Mouse (Mus musculus): ENCODE data around the gene Kcnq1.

Gene Kcnq1

GRCm38 (mm10) chr7:143310847-143311246, 204.7 kb downstream of the Kcnq1 start:
- DNase-seq (ENCODE audit: low read depth, low spot score) = no peak

DNA sequence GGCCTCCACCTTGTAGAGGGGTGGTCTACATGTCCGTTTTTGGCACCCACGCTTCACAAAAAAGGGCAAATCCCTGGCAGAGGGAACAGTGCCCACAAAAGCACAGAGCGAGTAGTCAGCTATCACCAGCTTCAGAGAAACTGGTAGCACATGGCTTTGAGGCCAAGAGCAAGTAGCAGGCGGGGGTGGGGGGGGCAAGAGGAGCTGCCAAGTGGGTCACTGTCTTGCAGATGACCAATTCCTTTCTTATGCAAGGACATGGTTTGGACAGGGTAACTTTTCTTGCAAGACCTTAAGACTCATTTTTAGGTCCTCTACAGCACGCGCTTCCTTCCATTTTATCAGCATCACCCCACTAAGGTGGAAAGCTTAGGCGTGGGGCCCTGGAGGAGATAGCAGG, 205.3 kb downstream of the Kcnq1 start:
- no peak for DNase-seq (ENCODE audit: low read depth, low spot score)

- no peak for DNase-seq (ENCODE audit: low read depth, low spot score)
Measured at GRCm38 (mm10) chr7:143313572-143314319, 207.6 kb downstream of the Kcnq1 start.

DNA sequence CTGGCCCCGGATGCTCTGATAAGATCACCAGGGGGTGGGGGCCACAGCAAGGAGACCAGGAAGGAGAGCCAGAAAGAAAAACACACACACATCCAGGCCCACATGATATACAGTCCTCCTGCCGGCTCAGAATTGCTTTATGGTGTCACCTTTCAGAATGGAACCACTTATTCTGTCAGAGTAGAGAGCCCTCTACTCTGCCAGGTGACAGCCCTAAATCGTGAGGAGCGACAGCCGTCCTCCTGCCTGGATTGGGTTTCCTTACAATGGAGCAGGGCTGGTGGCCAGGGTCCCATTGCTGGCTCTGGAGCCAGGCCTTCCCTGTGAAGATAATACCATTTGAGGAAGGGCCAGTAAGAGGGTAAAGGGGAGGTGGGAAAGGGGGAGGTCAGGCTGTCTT, 212.3 kb downstream of the Kcnq1 start:
- DNase-seq (ENCODE audit: low read depth, low spot score) = no peak

DNA sequence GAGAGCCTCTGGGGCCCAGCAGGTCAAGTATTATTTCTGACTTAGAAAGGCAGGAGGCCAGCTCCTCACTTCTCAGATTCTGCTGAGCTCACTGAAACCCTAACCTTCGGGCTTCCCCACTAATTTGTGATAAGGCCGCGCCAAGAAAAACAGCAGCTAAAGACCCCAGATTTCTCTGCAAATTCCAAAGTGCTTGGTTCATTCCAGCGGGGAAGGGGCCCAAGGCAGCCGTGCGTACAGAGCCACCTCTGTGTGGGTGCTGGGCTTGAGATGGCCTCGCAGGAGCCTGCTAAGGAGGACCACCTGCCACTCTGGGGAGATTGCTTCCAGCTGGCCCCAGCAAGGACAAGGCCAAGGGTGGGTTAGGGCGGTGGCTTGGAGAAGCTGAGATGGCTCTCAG, 214.2 kb downstream of the Kcnq1 start:
- DNase-seq (ENCODE audit: low read depth, low spot score) = no peak

DNA sequence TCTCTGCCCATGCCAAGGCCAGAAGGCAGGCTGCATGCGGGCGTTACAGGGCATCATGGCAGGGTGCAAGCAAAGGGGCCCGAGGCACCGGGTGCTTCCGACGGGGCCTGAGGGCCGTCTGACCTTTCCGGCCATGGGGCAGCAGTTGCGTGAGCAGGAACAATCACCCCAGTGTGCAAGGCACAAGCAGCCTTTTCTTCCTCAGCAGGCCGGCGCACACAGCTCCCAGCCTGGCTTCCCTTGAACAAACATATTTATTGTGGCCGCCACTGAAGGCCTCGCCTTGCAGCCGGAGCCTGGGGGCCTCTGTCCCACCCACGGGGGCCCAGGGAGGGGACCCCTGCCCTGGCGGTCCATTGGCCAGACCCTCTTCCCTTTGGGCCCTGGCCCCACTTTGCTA, 218.9 kb downstream of the Kcnq1 start:
- no peak for DNase-seq (ENCODE audit: low read depth, low spot score)

GRCm38 (mm10) chr7:143328185-143328915, 222.2 kb downstream of the Kcnq1 start:
- no peak for DNase-seq (ENCODE audit: low read depth, low spot score)

- DNase-seq (ENCODE audit: low read depth, low spot score) = no peak
Measured at GRCm38 (mm10) chr7:143329110-143329810, 223.1 kb downstream of the Kcnq1 start.

DNA sequence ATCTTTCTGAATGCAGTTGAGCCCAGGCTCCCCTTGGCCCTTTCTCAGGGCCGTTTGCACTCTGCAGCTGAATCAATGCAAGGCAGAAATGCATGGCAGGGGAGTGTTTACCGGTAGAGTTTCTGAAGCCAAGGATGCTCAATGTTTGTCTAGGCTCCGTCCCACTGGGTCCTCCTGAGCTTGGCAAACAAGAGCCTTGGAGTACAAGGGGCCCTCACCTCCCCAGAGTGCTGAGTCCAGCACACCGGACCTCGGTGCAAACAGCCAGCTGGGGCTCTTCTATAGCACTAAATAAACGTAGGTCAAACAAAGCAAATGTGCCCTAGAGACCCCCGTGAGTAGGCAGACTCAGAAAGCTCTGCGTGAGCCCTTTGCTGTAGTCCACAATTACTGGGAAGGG, 226.9 kb downstream of the Kcnq1 start:
- DNase-seq (ENCODE audit: low read depth, low spot score) = no peak

DNA sequence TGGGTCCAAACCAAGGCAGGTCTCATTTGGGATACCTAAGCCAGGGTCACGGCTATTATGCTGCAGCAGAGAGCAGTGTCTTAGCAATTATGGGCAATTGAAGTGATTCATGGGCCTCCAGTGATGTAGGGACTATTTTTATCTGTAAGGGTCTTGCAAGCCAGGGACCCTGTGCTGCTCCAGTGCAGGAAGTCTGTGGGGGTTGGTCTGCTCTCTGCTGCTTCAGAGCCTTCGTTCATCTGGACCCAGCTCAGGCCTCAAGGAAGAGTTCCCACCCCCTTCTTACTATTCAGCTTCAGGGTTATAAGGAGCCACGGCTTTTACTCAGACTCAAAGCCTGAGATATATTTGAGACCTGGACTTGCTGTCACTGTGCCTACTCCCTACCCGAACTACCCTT, 227.4 kb downstream of the Kcnq1 start:
- no peak for DNase-seq (ENCODE audit: low read depth, low spot score)

- DNase-seq (ENCODE audit: low read depth, low spot score) = no peak
Measured at GRCm38 (mm10) chr7:143338690-143339089, 232.5 kb downstream of the Kcnq1 start.

DNA sequence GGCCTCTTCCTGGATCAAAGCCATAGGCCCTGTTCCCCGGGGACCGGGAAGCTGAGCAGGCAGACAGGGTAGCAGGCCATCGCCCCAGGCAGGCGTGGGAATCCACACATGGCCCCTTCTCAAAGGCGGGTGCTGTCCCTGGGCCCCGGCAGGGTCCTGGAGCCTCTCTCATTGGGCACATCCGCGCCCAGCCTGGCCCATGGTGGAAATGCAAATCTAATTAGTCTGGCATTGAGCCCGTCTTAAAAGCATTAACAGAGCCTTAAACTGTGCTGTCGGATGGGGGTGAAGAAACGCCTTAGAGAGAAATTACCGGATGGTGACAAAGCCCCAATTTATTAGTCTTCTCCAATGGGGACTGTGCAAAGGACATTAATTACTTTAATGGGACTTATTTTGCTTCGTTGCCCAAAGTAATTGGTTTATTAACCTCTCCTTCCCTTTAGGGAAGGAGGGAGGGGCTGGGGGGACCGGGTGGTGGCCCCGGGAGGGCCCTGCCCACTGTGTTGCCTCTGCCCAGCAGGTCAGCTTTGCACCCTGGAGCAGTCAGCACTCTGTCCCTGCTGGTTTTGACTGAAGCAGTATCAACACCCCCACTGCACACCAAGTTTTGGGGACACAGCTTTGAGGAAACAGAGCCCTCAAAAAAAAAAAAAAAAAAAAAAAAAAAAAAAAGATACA, 234.6 kb downstream of the Kcnq1 start:
- DNase-seq (ENCODE audit: low read depth, low spot score) = peak; percentile 36

DNA sequence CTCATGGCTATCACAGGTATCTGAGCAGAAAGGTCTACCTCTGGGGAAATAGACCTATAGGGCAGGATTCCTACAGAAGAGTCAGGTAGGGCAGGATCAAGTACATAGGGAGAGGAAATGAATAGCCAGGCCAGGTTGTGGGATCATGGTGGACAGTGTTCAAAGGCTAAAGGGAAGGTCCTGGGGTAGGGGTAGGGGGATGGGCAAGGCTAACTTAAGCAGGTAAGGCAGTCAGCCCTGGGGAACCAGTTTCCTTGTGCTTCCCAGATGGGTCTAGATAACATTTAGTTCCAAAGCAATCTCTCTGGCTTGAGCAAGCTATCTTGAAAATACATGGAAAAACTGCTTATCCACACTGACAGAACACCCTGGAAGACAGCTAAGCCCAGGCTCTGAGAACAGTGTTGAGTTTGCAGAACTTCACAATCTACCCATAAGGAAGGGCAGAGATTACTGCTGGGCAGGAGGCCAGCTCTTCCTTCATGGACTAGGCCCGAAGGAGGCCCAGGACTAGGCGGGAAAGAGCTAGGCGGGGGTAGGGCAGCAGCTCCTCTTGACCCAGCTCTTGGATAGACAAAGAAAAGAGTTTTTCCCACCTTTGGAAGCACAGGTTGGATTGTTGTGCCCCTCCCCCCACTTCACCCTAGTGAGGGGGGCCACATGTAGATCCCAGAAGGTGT, 235.3 kb downstream of the Kcnq1 start:
- DNase-seq (ENCODE audit: low read depth, low spot score) = no peak

- peak; percentile 35 for DNase-seq (ENCODE audit: low read depth, low spot score)
Measured at GRCm38 (mm10) chr7:143343781-143344306, 237.7 kb downstream of the Kcnq1 start.

- DNase-seq (ENCODE audit: low read depth, low spot score) = no peak
Measured at GRCm38 (mm10) chr7:143349287-143349686, 243.1 kb downstream of the Kcnq1 start.

- no peak for DNase-seq (ENCODE audit: low read depth, low spot score)
Measured at GRCm38 (mm10) chr7:143349848-143350247, 243.7 kb downstream of the Kcnq1 start.

DNA sequence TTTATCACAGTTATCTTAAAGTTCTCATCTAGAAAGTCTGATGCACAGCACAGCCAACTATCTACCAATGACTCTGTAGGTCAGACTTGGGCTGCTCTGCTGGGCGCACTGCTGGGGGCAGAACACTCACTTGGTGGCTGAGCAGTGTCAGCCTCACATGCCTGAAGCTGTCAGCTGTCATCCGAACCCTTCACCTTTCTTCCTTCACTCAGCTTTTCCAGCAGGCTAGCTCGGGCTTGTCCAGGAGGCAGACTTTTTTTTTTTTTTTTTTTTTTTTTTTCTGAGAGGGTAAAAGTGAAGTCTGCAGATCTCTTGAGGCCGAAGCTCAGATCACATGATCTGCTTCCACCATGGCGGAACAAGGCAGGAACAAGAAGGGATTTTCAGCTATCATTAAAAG, 249.7 kb downstream of the Kcnq1 start:
- DNase-seq (ENCODE audit: low read depth, low spot score) = no peak

DNA sequence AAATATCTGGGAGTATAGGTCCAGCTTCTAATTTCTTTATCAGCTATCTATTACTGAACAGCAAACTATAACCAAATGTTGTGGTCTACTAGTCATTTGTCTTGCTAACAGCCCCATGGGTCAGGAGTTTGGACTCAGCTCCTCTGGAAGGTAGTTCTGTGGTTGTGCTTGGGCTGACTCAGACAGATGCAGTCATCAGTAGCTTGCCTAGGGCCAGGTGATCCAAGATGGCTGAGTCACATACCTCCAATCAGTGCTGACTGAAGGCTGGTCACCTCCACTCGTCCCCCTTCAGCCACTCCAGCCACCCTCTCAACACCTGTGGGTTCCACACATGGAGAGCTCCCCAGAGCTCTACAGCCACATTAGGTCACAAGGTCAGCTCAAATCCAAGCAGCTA, 250.9 kb downstream of the Kcnq1 start:
- no peak for DNase-seq (ENCODE audit: low read depth, low spot score)

DNA sequence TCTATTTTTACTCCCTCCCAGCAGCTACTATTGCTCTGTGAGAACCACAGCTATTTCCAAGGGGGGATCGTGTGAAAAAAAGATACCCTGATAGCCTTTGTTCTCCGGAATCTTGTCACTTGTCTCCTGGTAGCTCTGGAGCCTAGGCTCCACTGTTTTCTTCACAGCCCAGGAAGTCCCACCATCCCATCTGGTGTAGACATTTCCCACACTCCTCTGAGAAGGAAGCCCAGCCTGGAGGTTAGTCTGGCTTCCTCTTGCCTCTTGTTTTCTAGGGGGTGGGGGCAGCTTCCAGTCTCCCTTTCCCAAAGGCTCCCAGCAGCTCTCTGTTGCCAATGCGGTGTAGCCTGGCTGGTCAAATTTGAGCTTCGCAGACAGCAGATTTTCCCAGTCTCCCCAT, 251.7 kb downstream of the Kcnq1 start:
- no peak for DNase-seq (ENCODE audit: low read depth, low spot score)

DNA sequence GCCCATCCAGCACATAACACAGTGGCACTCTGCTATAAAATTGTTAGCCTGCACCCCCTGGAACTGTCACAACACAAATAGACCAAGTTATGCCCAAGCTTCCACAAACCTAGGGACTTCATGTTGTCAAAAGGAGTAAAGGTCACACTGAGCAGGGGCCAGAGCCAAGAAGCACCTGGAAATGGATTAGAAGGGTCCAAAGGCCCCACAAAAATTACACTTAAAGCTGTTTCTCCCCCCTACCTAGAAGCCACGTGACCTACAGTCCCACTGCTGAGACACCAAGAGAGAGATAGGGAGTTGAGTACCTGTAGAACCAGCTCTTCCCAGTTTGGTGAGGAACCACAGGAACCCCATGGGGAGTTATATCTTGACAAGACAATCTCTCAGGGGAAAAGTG, 253.6 kb downstream of the Kcnq1 start:
- DNase-seq (ENCODE audit: low read depth, low spot score) = no peak

DNA sequence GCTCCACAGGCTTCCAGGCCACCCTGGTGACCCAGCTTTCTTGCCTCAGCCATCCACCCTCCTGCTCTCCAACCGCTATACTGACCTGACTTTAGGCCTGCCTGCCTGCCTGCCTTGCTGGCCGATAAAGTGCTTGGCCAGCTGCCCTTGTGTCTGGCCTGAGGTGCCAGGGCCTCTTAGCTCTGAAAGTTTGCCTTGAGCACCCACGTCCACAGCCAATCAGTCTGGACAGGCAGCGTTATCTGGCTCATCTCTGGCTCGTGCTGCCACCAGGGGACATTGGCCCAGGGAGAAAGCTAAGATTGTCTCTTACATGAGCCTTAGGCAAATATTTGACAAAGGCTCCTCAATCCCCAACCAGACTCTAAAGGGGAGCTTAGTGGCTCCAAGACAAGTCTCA, 254.6 kb downstream of the Kcnq1 start:
- no peak for DNase-seq (ENCODE audit: low read depth, low spot score)
